Mouse (Mus musculus) embryonic facial prominence, embryonic 11.5 days (tissue): ENCODE measurements around the gene Lat. TPM values are rescaled to one million over a fixed set of nuclear protein-coding genes. Genes with fewer than 3 reads are reported as not detected.
"Not testable (repeated sequence)": the region's sequence is repeated elsewhere in the genome, so short reads cannot be mapped to it uniquely, and the experiment has no call there.

Experiments
- ATAC-seq: fragments of 200-750 bp; cut with Nextera tagmentation; replicated peaks from 2 replicates; pipeline ENCODE4 v1.8.0; 2017; ENCODE audit warnings: low read depth; ENCODE audit not compliant: insufficient number of reproducible peaks, low FRiP score, low TSS enrichment
- DNase-seq: peaks from one replicate; pipeline ENCODE4 v3.0.0-alpha.2; 2015; ENCODE audit warnings: low spot score
- H3K27ac ChIP-seq: fragments of 300-500 bp; sonication (generic); replicated peaks from 2 replicates; pipeline ENCODE4 v1.5.1; 2014; ENCODE audit warnings: mild to moderate bottlenecking, low read depth, low read length, control low read depth
- H3K27me3 ChIP-seq: fragments of 300-500 bp; sonication (generic); 2 replicates; pipeline ENCODE4 v1.6.1; 2014; ENCODE audit warnings: mild to moderate bottlenecking, low read length, moderate library complexity, mixed read lengths; ENCODE audit not compliant: control insufficient read depth, insufficient read depth
- H3K36me3 ChIP-seq: fragments of 300-500 bp; sonication (generic); replicated peaks from 2 replicates; pipeline ENCODE4 v1.6.1; 2014; ENCODE audit warnings: low read depth, mild to moderate bottlenecking, low read length, moderate library complexity, mixed read lengths; ENCODE audit not compliant: control insufficient read depth, insufficient read depth
- H3K4me1 ChIP-seq: fragments of 300-500 bp; sonication (generic); 2 replicates; pipeline ENCODE4 v1.6.1; 2014; ENCODE audit warnings: low read length, mixed read lengths; ENCODE audit not compliant: control insufficient read depth, insufficient read depth
- H3K4me2 ChIP-seq: fragments of 300-500 bp; sonication (generic); 2 replicates; pipeline ENCODE4 v1.6.1; 2014; ENCODE audit warnings: low read depth, mild to moderate bottlenecking, control low read depth, low read length, moderate library complexity
- H3K4me3 ChIP-seq: fragments of 300-500 bp; sonication (generic); 2 replicates; pipeline ENCODE4 v1.5.1; 2014; ENCODE audit warnings: low read depth, low read length, control low read depth
- H3K9ac ChIP-seq: fragments of 300-500 bp; sonication (generic); replicated peaks from 2 replicates; pipeline ENCODE4 v1.6.1; 2014; ENCODE audit warnings: mild to moderate bottlenecking, control low read depth, low read length
- H3K9me3 ChIP-seq: fragments of 300-500 bp; sonication (generic); replicated peaks from 2 replicates; pipeline ENCODE4 v1.6.1; 2016; ENCODE audit warnings: mild to moderate bottlenecking, low read length, inconsistent platforms, mixed read lengths; ENCODE audit not compliant: control insufficient read depth
- WGBS: fragments of 180-500 bp; shearing (Covaris S2); extraction: QIAGEN DNeasy Blood & Tissue Kit; methylation state at CpG from one replicate; pipeline ENCODE4 v1.1.7; 2014; 5-methylcytosine and 5-hydroxymethylcytosine counted together
- polyA plus RNA-seq: library from polyadenylated mRNA; unstranded; fragments of >200 nt; fragmentation: Nextera tagmentation; extraction: Ambion mirVana; gene quantifications from 2 replicates; pipeline ENCODE4 v1.2.1, GENCODE M21; 2014

Lat gene
- polyA plus RNA-seq, 1 experiment from 2014 or later: 2.1 TPM

GRCm38 (mm10) chr7:126340206-126340618 lies 29.2 kb downstream of the Lat start:
- H3K9ac ChIP-seq: no peak overlapping the region
- no peaks in the 10 kb centered on the region for H3K36me3 ChIP-seq
- H3K9me3 ChIP-seq: no peaks in the 10 kb centered on the region
- no peak overlapping the region for H3K27ac ChIP-seq
- DNase-seq: no peak
- WGBS: 75% methylated on average over 6 of the region's 6 CpGs
- no peak overlapping the region for H3K4me3 ChIP-seq
- no peaks in the 10 kb centered on the region; the same call in 1 of the 2 replicates for H3K4me1 ChIP-seq
- H3K4me2 ChIP-seq: no peak overlapping the region
- no peak for ATAC-seq
- H3K27me3 ChIP-seq: no peaks in the 10 kb centered on the region

GRCm38 (mm10) chr7:126339521-126339971 lies 29.8 kb downstream of the Lat start:
- Histone ChIP-seq H3K9me3 (no peaks in the 10 kb centered on the region), H3K36me3 (no peaks in the 10 kb centered on the region), H3K27ac (no peak overlapping the region), H3K27me3 (no peaks in the 10 kb centered on the region), H3K9ac (no peak overlapping the region), H3K4me2 (no peak overlapping the region), H3K4me1 (no peaks in the 10 kb centered on the region), H3K4me3 (no peak overlapping the region)
- DNase-seq: no peak
- 83% methylated on average over 8 of the region's 8 CpGs for WGBS
- no peak for ATAC-seq

GRCm38 (mm10) chr7:126338906-126339305 lies 30.5 kb downstream of the Lat start:
- Histone ChIP-seq H3K4me3 (no peak overlapping the region), H3K27me3 (no peaks in the 10 kb centered on the region), H3K27ac (no peak overlapping the region), H3K36me3 (no peaks in the 10 kb centered on the region), H3K9ac (no peak overlapping the region), H3K4me2 (no peak overlapping the region), H3K9me3 (no peaks in the 10 kb centered on the region), H3K4me1 (no peaks in the 10 kb centered on the region)
- ATAC-seq (no peak), DNase-seq (no peak)
- 78% methylated on average over 8 of the region's 8 CpGs for WGBS

GRCm38 (mm10) chr7:126335556-126335955 lies 33.8 kb downstream of the Lat start:
- Histone ChIP-seq H3K4me2 (no peak overlapping the region), H3K27ac (no peak overlapping the region), H3K9me3 (no peaks in the 10 kb centered on the region), H3K4me3 (no peak overlapping the region), H3K27me3 (no peaks in the 10 kb centered on the region), H3K9ac (no peak overlapping the region), H3K36me3 (no peaks in the 10 kb centered on the region), H3K4me1 (no peaks in the 10 kb centered on the region)
- no peak for DNase-seq
- 85% methylated on average over 1 of the region's 1 CpGs for WGBS
- no peak for ATAC-seq

- no peak overlapping the region for H3K27ac ChIP-seq
- no peak for ATAC-seq
Observed at GRCm38 (mm10) chr7:126332691-126333090, 36.7 kb downstream of the Lat start.

GRCm38 (mm10) chr7:126330693-126331092 lies 38.7 kb downstream of the Lat start:
- no peaks in the 10 kb centered on the region for H3K36me3 ChIP-seq
- no peak overlapping the region for H3K4me2 ChIP-seq
- H3K4me1 ChIP-seq: no peaks in the 10 kb centered on the region
- no peak overlapping the region for H3K9ac ChIP-seq
- H3K9me3 ChIP-seq: no peaks in the 10 kb centered on the region
- DNase-seq: no peak
- H3K27ac ChIP-seq: no peak overlapping the region
- no peak overlapping the region for H3K4me3 ChIP-seq
- WGBS: 50% methylated on average over 2 of the region's 2 CpGs
- ATAC-seq: no peak
- H3K27me3 ChIP-seq: no peaks in the 10 kb centered on the region

More at GRCm38 (mm10) chr7:126332691-126333090, 36.7 kb downstream of the Lat start:
- no peaks in the 10 kb centered on the region for H3K36me3 ChIP-seq
- H3K27me3 ChIP-seq: no peaks in the 10 kb centered on the region
- H3K4me3 ChIP-seq: no peak overlapping the region
- no peak overlapping the region for H3K4me2 ChIP-seq
- 73% methylated on average over 3 of the region's 3 CpGs for WGBS
- no peak for DNase-seq
- no peaks in the 10 kb centered on the region for H3K4me1 ChIP-seq
- H3K9ac ChIP-seq: no peak overlapping the region
- H3K9me3 ChIP-seq: no peaks in the 10 kb centered on the region

- Histone ChIP-seq H3K4me3 (no peak overlapping the region), H3K9ac (no peak overlapping the region), H3K27ac (no peak overlapping the region), H3K27me3 (no peaks in the 10 kb centered on the region), H3K4me1 (no peaks in the 10 kb centered on the region), H3K36me3 (no peaks in the 10 kb centered on the region), H3K9me3 (no peaks in the 10 kb centered on the region), H3K4me2 (no peak overlapping the region)
- ATAC-seq (no peak), DNase-seq (no peak)
- WGBS: 84% methylated on average over 9 of the region's 9 CpGs
Observed at GRCm38 (mm10) chr7:126329907-126330645, 39.3 kb downstream of the Lat start.

GRCm38 (mm10) chr7:126328848-126329247 lies 40.5 kb downstream of the Lat start:
- H3K4me3 ChIP-seq, H3K9me3 ChIP-seq, H3K27ac ChIP-seq, H3K4me1 ChIP-seq, H3K4me2 ChIP-seq, ATAC-seq, DNase-seq, H3K9ac ChIP-seq, H3K36me3 ChIP-seq, H3K27me3 ChIP-seq: not testable (repeated sequence)
- 90% methylated on average over 5 of the region's 6 CpGs for WGBS
